Mouse (Mus musculus) midbrain, embryonic 16.5 days (tissue): ENCODE results near the gene Ell2. TPM values are rescaled to one million over a fixed set of nuclear protein-coding genes. Genes with fewer than 3 reads are reported as not detected.
A peak's percentile ranks its signal among the peaks of the same experiment; 100 is the strongest.

Source experiments
- ATAC-seq: fragments of 200-750 bp; cut with Nextera tagmentation; 2 replicates; pipeline ENCODE4 v1.8.0; 2017; ENCODE audit warnings: moderate TSS enrichment
- H3K27ac ChIP-seq: fragments of 300-500 bp; sonication (generic); 2 replicates; pipeline ENCODE4 v1.5.1; 2014; ENCODE audit warnings: mild to moderate bottlenecking, low read length, mixed read lengths
- H3K27me3 ChIP-seq: fragments of 300-500 bp; sonication (generic); 2 replicates; pipeline ENCODE4 v1.6.1; 2014; ENCODE audit warnings: low read depth, low read length, mixed read lengths; ENCODE audit not compliant: control insufficient read depth, insufficient read depth
- H3K36me3 ChIP-seq: fragments of 300-500 bp; sonication (generic); 2 replicates; pipeline ENCODE4 v1.6.1; 2014; ENCODE audit warnings: mild to moderate bottlenecking, low read length, moderate library complexity, mixed read lengths; ENCODE audit not compliant: control insufficient read depth, insufficient read depth
- H3K4me1 ChIP-seq: fragments of 300-500 bp; sonication (generic); 2 replicates; pipeline ENCODE4 v1.6.1; 2014; ENCODE audit warnings: mild to moderate bottlenecking, low read length, mixed read lengths; ENCODE audit not compliant: control insufficient read depth, insufficient read depth
- H3K4me2 ChIP-seq: fragments of 300-500 bp; sonication (generic); 2 replicates; pipeline ENCODE4 v1.6.1; 2014; ENCODE audit warnings: mild to moderate bottlenecking, low read length, mixed read lengths
- H3K4me3 ChIP-seq: fragments of 300-500 bp; sonication (generic); 2 replicates; pipeline ENCODE4 v1.5.1; 2014; ENCODE audit warnings: low read depth, mild to moderate bottlenecking, low read length, moderate library complexity, mixed read lengths
- H3K9ac ChIP-seq: fragments of 300-500 bp; sonication (generic); 2 replicates; pipeline ENCODE4 v1.6.1; 2014; ENCODE audit warnings: low read depth, low read length, mixed read lengths
- H3K9me3 ChIP-seq: fragments of 300-500 bp; sonication (generic); replicated peaks from 2 replicates; pipeline ENCODE4 v1.6.1; 2014; ENCODE audit warnings: mild to moderate bottlenecking, low read length, mixed read lengths; ENCODE audit not compliant: control insufficient read depth, poor library complexity, severe bottlenecking
- WGBS: fragments of 180-500 bp; shearing (Covaris S2); extraction: QIAGEN DNeasy Blood & Tissue Kit; methylation state at CpG from one replicate; pipeline ENCODE4 v1.1.7; 2014; 5-methylcytosine and 5-hydroxymethylcytosine counted together
- polyA plus RNA-seq: library from polyadenylated mRNA; unstranded; fragments of >200 nt; fragmentation: Nextera tagmentation; extraction: Ambion mirVana; gene quantifications from 2 replicates; pipeline ENCODE4 v1.2.1, GENCODE M21; 2015

Gene Ell2
- polyA plus RNA-seq, 1 experiment from 2014 or later = 1.6 TPM

DNA sequence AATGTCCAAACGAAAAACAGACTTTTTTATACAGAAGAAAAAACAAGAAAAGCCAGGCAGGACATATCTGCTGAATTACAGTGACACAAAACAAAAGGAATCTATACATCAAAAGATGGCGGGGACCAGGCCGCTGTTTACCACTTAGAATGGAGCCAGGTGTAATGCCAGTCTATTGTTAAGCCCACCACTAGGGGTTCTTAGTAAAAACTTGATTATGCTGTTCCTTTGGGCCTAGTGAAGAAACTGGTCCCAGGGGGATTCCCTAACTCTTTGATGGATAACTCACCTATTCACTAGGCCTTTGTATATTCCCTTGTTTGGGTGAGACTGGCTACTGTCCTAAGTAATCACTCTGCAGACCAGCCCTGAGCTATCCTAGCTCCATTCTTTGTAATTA lies 92.9 kb downstream of the Ell2 start:
- Histone ChIP-seq H3K36me3 (no peaks in the 10 kb centered on the region), H3K9ac (no peak overlapping the region), H3K9me3 (no peaks in the 10 kb centered on the region), H3K4me3 (no peak overlapping the region), H3K27me3 (no peaks in the 10 kb centered on the region), H3K4me1 (no peaks in the 10 kb centered on the region), H3K4me2 (no peak overlapping the region), H3K27ac (no peak overlapping the region)
- no peak for ATAC-seq
- 85% methylated on average over 3 of the region's 3 CpGs for WGBS

DNA sequence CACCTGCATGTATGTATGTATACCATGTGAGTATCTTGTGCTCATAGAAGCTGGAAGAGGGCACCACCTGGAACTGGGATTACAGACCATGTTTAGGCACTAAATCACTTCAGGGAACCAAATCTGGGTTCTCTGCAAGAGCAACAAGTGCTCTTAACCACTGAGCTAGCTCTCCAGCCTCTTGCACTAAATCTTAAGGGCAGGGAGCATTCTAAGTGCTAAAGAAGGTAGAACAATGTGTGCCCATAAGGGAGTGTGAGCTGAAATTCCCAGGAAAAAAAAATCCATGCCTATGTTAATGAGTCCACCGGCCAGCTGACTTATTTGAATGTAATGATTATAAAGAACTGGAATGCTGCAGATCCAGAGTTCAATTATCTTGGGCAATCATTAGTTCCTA lies 101.4 kb downstream of the Ell2 start:
- Histone ChIP-seq H3K36me3 (no peaks in the 10 kb centered on the region), H3K9me3 (no peaks in the 10 kb centered on the region), H3K9ac (no peak overlapping the region), H3K27ac (no peak overlapping the region), H3K4me1 (no peaks in the 10 kb centered on the region), H3K4me3 (no peak overlapping the region), H3K27me3 (no peaks in the 10 kb centered on the region), H3K4me2 (no peak overlapping the region)
- 93% methylated on average over 1 of the region's 1 CpGs for WGBS
- no peak for ATAC-seq

DNA sequence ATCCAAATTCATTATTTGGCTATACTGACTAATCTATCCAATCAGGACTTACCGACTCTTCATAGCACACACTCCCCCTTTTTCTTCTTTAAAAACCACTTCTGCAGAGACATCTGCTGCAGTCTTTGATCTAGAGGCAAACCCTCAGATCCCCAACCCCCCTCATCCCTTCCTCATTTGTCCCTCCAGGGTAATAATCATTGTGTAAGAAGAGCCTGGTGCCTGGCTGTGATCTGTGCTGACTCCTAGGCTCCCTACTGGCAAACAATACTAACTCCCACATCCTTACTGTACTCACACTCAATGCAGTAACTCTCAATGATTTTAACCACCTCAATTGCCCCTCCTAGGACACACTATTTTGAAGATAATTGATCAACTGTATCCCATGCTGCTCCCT lies 103.4 kb downstream of the Ell2 start:
- 66% methylated on average over 1 of the region's 1 CpGs for WGBS
- H3K36me3 ChIP-seq = no peaks in the 10 kb centered on the region
- H3K9me3 ChIP-seq = no peaks in the 10 kb centered on the region
- H3K27me3 ChIP-seq = no peaks in the 10 kb centered on the region
- no peak overlapping the region for H3K27ac ChIP-seq
- no peak overlapping the region for H3K9ac ChIP-seq
- H3K4me2 ChIP-seq = no peak overlapping the region
- H3K4me3 ChIP-seq = no peak overlapping the region
- no peak for ATAC-seq
- no peaks in the 10 kb centered on the region for H3K4me1 ChIP-seq

DNA sequence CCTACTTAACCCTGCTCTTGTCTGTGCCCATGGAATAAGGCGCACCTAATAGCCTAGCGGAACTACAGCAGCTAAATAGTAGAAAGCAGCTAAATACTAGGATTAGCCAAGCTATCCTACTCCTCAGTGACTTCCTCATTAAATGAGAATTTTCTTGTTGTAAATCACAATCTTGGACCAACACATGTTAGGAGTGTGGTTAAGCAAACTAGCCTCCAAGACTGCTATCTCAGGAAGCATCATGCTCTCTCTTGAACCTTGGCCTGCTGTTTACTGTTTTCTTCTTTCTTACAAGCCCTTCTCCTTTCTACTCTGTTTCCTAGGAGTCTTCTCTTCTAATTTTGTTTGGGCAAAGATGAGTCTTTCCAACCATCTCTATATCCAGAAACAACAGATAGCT lies 110.6 kb downstream of the Ell2 start:
- Histone ChIP-seq H3K4me2 (no peak overlapping the region), H3K4me1 (no peaks in the 10 kb centered on the region), H3K4me3 (no peak overlapping the region), H3K27me3 (no peaks in the 10 kb centered on the region), H3K36me3 (no peaks in the 10 kb centered on the region), H3K9me3 (no peaks in the 10 kb centered on the region), H3K9ac (no peak overlapping the region), H3K27ac (no peak overlapping the region)
- WGBS = 96% methylated on average over 2 of the region's 2 CpGs
- no peak for ATAC-seq

DNA sequence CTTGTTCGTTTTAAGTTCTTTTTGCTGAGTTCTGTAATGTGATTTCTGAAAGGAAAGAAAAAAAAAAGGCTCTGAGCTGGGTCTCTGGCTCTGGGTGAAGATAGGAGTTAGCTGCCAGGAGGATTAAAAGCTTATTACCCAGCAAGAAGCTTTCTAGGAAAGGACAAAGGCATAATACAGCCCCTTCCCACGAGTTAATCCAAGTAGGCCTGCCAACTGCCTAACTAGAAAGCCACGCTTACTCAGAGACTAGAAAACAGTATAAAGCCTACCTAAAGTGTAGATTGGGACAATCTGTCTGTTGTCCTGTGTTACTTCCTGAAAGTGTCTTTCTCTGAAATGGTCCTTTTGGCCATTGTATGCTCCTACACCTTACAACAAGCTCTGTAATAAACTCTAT lies 111.9 kb downstream of the Ell2 start:
- Histone ChIP-seq H3K27me3 (no peaks in the 10 kb centered on the region), H3K27ac (0 out of 2 replicates have a peak overlapping the region, but pooled peaks have one; percentile 32), H3K4me3 (no peak overlapping the region), H3K4me2 (no peak overlapping the region), H3K9me3 (no peaks in the 10 kb centered on the region), H3K4me1 (no peaks in the 10 kb centered on the region), H3K36me3 (no peaks in the 10 kb centered on the region), H3K9ac (no peak overlapping the region)
- ATAC-seq = peak; percentile 58; the same call in 1 of the 2 replicates
- WGBS = 6% methylated on average over 3 of the region's 3 CpGs

DNA sequence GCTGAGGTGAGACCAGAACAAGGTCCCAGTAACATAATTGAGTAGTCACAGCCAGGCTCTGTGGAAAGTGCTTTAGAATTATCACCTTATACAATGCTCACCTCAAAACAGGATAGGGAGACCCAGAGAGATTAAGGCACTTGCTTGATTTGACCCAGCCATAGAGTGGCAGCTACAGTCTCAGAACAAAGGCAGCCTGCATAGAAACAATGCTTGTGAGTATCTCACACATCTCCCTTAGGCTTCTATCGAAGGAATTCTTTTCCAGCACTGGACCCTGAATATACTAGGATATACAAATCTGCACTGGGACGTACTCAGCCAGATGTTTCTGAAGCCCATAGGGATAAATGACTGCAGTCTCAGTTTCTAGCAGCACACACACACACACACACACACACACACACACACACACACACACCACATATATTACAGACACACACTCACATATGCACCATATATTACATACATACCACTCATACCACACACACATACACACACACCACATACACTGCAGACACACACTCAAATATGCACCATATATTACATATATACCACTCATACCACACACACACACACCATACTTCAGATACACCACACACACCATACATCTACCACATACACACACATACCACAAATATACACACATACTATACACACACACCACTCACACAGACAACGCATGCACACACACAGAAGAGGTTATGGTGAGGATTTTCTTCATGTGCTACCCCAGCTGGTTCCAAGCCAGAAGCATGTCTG lies 112.6 kb downstream of the Ell2 start:
- 0 out of 2 replicates have a peak overlapping the region, but pooled peaks have one; percentile 32 for H3K27ac ChIP-seq
- no peaks in the 10 kb centered on the region for H3K27me3 ChIP-seq
- H3K9me3 ChIP-seq = no peaks in the 10 kb centered on the region
- H3K4me2 ChIP-seq = no peak overlapping the region
- 45% methylated on average over 3 of the region's 3 CpGs for WGBS
- H3K4me3 ChIP-seq = no peak overlapping the region
- no peak overlapping the region for H3K9ac ChIP-seq
- 0 out of 2 replicates have a peak, but pooled peaks have one; percentile 36 for ATAC-seq
- no peaks in the 10 kb centered on the region for H3K36me3 ChIP-seq
- no peaks in the 10 kb centered on the region for H3K4me1 ChIP-seq

DNA sequence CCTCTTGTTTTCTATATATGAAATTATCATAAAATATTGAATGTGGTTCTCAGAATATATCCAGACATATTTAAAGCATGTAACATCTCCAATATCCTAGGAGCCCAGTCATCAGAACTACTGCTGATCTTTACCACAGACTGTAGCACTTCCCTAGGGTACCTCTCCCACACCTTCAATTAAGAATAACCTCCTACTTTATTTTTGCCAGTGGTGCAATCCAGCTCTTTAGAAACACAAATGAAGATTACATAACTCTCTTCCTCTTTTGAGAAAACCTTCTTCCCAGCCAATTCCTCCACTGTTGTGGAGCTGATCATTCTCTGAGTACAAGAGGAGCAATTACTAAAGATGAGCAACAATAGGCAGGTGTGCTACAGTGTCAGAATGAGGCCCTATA lies 113.3 kb downstream of the Ell2 start:
- ATAC-seq = no peak
- no peaks in the 10 kb centered on the region for H3K36me3 ChIP-seq
- H3K27me3 ChIP-seq = no peaks in the 10 kb centered on the region
- no peak overlapping the region for H3K9ac ChIP-seq
- no peak overlapping the region for H3K4me3 ChIP-seq
- H3K27ac ChIP-seq = no peak overlapping the region
- no peaks in the 10 kb centered on the region for H3K9me3 ChIP-seq
- no peak overlapping the region for H3K4me2 ChIP-seq
- H3K4me1 ChIP-seq = no peaks in the 10 kb centered on the region

Other genes with a start within 250 kb of the Ell2 start
- gene Glrx, start 133.1 kb downstream of the Ell2 start, polyA plus RNA-seq = 50.0 and 56.9 TPM in 2 replicates
- gene Rhobtb3, start 237.2 kb downstream of the Ell2 start, polyA plus RNA-seq = 19.2 and 22.3 TPM in 2 replicates